Mouse (Mus musculus) forebrain, embryonic 16.5 days (tissue): Measurements from ENCODE around the gene Tmem198. TPM values are rescaled to one million over a fixed set of nuclear protein-coding genes. Genes with fewer than 3 reads are reported as not detected.
A peak's percentile ranks its signal among the peaks of the same experiment; 100 is the strongest.

Experiments
- ATAC-seq: fragments of 200-750 bp; cut with Nextera tagmentation; 2 replicates; pipeline ENCODE4 v1.8.0; 2017; ENCODE audit warnings: mild to moderate bottlenecking, moderate library complexity
- H3K27ac ChIP-seq: fragments of 300-500 bp; sonication (generic); 2 replicates; pipeline ENCODE4 v1.5.1; 2014; ENCODE audit warnings: low read length, control low read depth
- H3K27me3 ChIP-seq: fragments of 300-500 bp; sonication (generic); replicated peaks from 2 replicates; pipeline ENCODE4 v1.6.1; 2014; ENCODE audit warnings: low read length; ENCODE audit not compliant: control insufficient read depth, insufficient read depth
- H3K36me3 ChIP-seq: fragments of 300-500 bp; sonication (generic); 2 replicates; pipeline ENCODE4 v1.6.1; 2014; ENCODE audit not compliant: control insufficient read depth, insufficient read depth
- H3K4me1 ChIP-seq: fragments of 300-500 bp; sonication (generic); replicated peaks from 2 replicates; pipeline ENCODE4 v1.6.1; 2014; ENCODE audit warnings: low read length; ENCODE audit not compliant: control insufficient read depth, insufficient read depth
- H3K4me2 ChIP-seq: fragments of 300-500 bp; sonication (generic); 2 replicates; pipeline ENCODE4 v1.6.1; 2014; ENCODE audit warnings: mild to moderate bottlenecking, low read length, control low read depth
- H3K4me3 ChIP-seq: fragments of 300-500 bp; sonication (generic); replicated peaks from 2 replicates; pipeline ENCODE4 v1.5.1; 2014; ENCODE audit warnings: mild to moderate bottlenecking, low read length, control low read depth
- H3K9ac ChIP-seq: fragments of 300-500 bp; sonication (generic); replicated peaks from 2 replicates; pipeline ENCODE4 v1.6.1; 2014; ENCODE audit warnings: low read depth, low read length, control low read depth
- H3K9me3 ChIP-seq: fragments of 300-500 bp; sonication (generic); 2 replicates; pipeline ENCODE4 v1.6.1; 2016; ENCODE audit warnings: low read length; ENCODE audit not compliant: control insufficient read depth
- WGBS: fragments of 180-500 bp; shearing (Covaris S2); extraction: QIAGEN DNeasy Blood & Tissue Kit; methylation state at CpG from one replicate; pipeline ENCODE4 v1.1.7; 2014; 5-methylcytosine and 5-hydroxymethylcytosine counted together
- polyA plus RNA-seq: library from polyadenylated mRNA; unstranded; fragments of >200 nt; fragmentation: Nextera tagmentation; extraction: Ambion mirVana; gene quantifications from 2 replicates; pipeline ENCODE4 v1.2.1, GENCODE M21; 2015

The Tmem198 gene
- 59.8 and 60.5 TPM in 2 replicates for polyA plus RNA-seq

GRCm38 (mm10) chr1:75478916-75479634 is at the start of gene Tmem198, which contains the start of gene Chpf:
TSS of gene Tmem198 (plus strand) at chr1:75479532.
TSS of gene Chpf (minus strand) at chr1:75479307.
- under 1% methylated on average over 72 of the region's 76 CpGs for WGBS
- Histone ChIP-seq H3K4me1 (peaks cover 40% of the 10 kb centered on the region), H3K36me3 (peaks cover 23% of the 10 kb centered on the region), H3K4me2 (peak within 1 kb of the TSS; percentile 91), H3K9me3 (no peaks in the 10 kb centered on the region), H3K27ac (peak within 1 kb of the TSS; percentile 85), H3K4me3 (peak within 1 kb of the TSS; percentile 79), H3K9ac (peak within 1 kb of the TSS; percentile 73), H3K27me3 (peaks cover 5% of the 10 kb centered on the region; the same call in 1 of the 2 replicates)
- peak; percentile 88 for ATAC-seq

GRCm38 (mm10) chr1:75435475-75436328 is 43.6 kb upstream of the Tmem198 start, which contains the start of gene Gmppa:
TSS of gene Gmppa (plus strand) at chr1:75435930.
- Histone ChIP-seq H3K4me1 (peaks cover 9% of the 10 kb centered on the region), H3K36me3 (peaks cover under 1% of the 10 kb centered on the region; the same call in 1 of the 2 replicates), H3K27ac (peak within 1 kb of the TSS; percentile 41; the same call in 1 of the 2 replicates), H3K9ac (peak within 1 kb of the TSS; percentile 64), H3K9me3 (no peaks in the 10 kb centered on the region), H3K27me3 (no peaks in the 10 kb centered on the region; the same call in 1 of the 2 replicates), H3K4me2 (peak within 1 kb of the TSS; percentile 72), H3K4me3 (peak within 1 kb of the TSS; percentile 56)
- WGBS = 6% methylated on average over 28 of the region's 28 CpGs
- ATAC-seq = peak; percentile 91

GRCm38 (mm10) chr1:75438782-75439181 is 40.5 kb upstream of the Tmem198 start:
- no peak for ATAC-seq
- peaks cover 2% of the 10 kb centered on the region; the same call in 1 of the 2 replicates for H3K36me3 ChIP-seq
- no peak overlapping the region for H3K4me3 ChIP-seq
- H3K9ac ChIP-seq = no peak overlapping the region
- H3K27me3 ChIP-seq = no peaks in the 10 kb centered on the region
- no peak overlapping the region for H3K4me2 ChIP-seq
- H3K4me1 ChIP-seq = peaks cover 26% of the 10 kb centered on the region
- no peak overlapping the region for H3K27ac ChIP-seq
- H3K9me3 ChIP-seq = no peaks in the 10 kb centered on the region
- WGBS = 80% methylated on average over 8 of the region's 9 CpGs

- H3K4me2 ChIP-seq = no peak overlapping the region
- 89% methylated on average over 7 of the region's 7 CpGs for WGBS
- no peak overlapping the region for H3K27ac ChIP-seq
- no peaks in the 10 kb centered on the region for H3K27me3 ChIP-seq
- H3K9me3 ChIP-seq = no peaks in the 10 kb centered on the region
- ATAC-seq = no peak
- no peak overlapping the region for H3K9ac ChIP-seq
- no peak overlapping the region for H3K4me3 ChIP-seq
- H3K4me1 ChIP-seq = peaks cover 45% of the 10 kb centered on the region
- H3K36me3 ChIP-seq = peaks cover 2% of the 10 kb centered on the region; the same call in 1 of the 2 replicates
Measured at GRCm38 (mm10) chr1:75440661-75441060, 38.7 kb upstream of the Tmem198 start.

GRCm38 (mm10) chr1:75441471-75441996 is 37.8 kb upstream of the Tmem198 start:
- Histone ChIP-seq H3K9me3 (no peaks in the 10 kb centered on the region), H3K4me1 (peaks cover 50% of the 10 kb centered on the region), H3K27me3 (no peaks in the 10 kb centered on the region), H3K9ac (no peak overlapping the region), H3K27ac (no peak overlapping the region), H3K36me3 (peaks cover 2% of the 10 kb centered on the region; the same call in 1 of the 2 replicates), H3K4me2 (no peak overlapping the region), H3K4me3 (no peak overlapping the region)
- no peak for ATAC-seq
- WGBS = 81% methylated on average over 15 of the region's 15 CpGs

- H3K4me3 ChIP-seq = no peak overlapping the region
- no peak overlapping the region; the same call in 1 of the 2 replicates for H3K27ac ChIP-seq
- peaks cover 2% of the 10 kb centered on the region; the same call in 1 of the 2 replicates for H3K36me3 ChIP-seq
- H3K27me3 ChIP-seq = no peaks in the 10 kb centered on the region
- no peak overlapping the region for H3K4me2 ChIP-seq
- no peak for ATAC-seq
- peaks cover 50% of the 10 kb centered on the region for H3K4me1 ChIP-seq
- WGBS = 77% methylated on average over 9 of the region's 9 CpGs
- H3K9ac ChIP-seq = no peak overlapping the region
- H3K9me3 ChIP-seq = no peaks in the 10 kb centered on the region
Measured at GRCm38 (mm10) chr1:75442171-75442570, 37.2 kb upstream of the Tmem198 start.

- peaks cover 2% of the 10 kb centered on the region; the same call in 1 of the 2 replicates for H3K36me3 ChIP-seq
- 25% methylated on average over 8 of the region's 8 CpGs for WGBS
- ATAC-seq = 0 out of 2 replicates have a peak, but pooled peaks have one; percentile 9
Measured at GRCm38 (mm10) chr1:75442811-75443210, 36.5 kb upstream of the Tmem198 start.

GRCm38 (mm10) chr1:75443247-75444024 is 35.9 kb upstream of the Tmem198 start:
- Histone ChIP-seq H3K4me3 (no peak overlapping the region), H3K4me2 (no peak overlapping the region), H3K36me3 (peaks cover 2% of the 10 kb centered on the region; the same call in 1 of the 2 replicates), H3K27me3 (no peaks in the 10 kb centered on the region), H3K4me1 (peaks cover 62% of the 10 kb centered on the region), H3K27ac (peak overlapping the region; percentile 67), H3K9me3 (no peaks in the 10 kb centered on the region), H3K9ac (no peak overlapping the region)
- ATAC-seq = peak; percentile 55
- 9% methylated on average over 13 of the region's 13 CpGs for WGBS

More at GRCm38 (mm10) chr1:75442811-75443210, 36.5 kb upstream of the Tmem198 start:
- Histone ChIP-seq H3K9me3 (no peaks in the 10 kb centered on the region), H3K4me1 (peaks cover 56% of the 10 kb centered on the region), H3K9ac (no peak overlapping the region), H3K27ac (peak overlapping the region; percentile 19; the same call in 1 of the 2 replicates), H3K27me3 (no peaks in the 10 kb centered on the region), H3K4me2 (no peak overlapping the region), H3K4me3 (no peak overlapping the region)
